ENCODE assay signal across 18 mouse cellular contexts in genomic region chr17:55884912-55885311, GRCm38 (mm10). TPM values are rescaled to one million over a fixed set of nuclear protein-coding genes. Genes with fewer than 3 reads are reported as not detected.
DNase-seq lines count a peak whose midpoint lies in the region; ATAC-seq and TF ChIP-seq lines count a peak whose summit lies in the region.
"Had no signal": no experiment of that assay in that cellular context is flagged by ENCODE, and none has a peak within 500 bp of the region (broad histone marks: within the 10 kb centered on the region; RNA-seq: fewer than 3 reads in every experiment).

No protein-coding gene starts in this region.

- WGBS in liver, embryonic 14.5 days (ENCODE audit: insufficient replicate concordance) = 46% methylated on average over 2 of the region's 2 CpGs
- 33% methylated on average over 2 of the region's 2 CpGs for WGBS in liver, embryonic 12.5 days (ENCODE audit: insufficient replicate concordance)
- 67% methylated on average over 2 of the region's 2 CpGs for WGBS in forebrain, embryonic 16.5 days

- DNase-seq in liver, embryonic 14.5 days (ENCODE audit: low read depth in 3 of 3, low spot score in 3 of 3) = no peak
- peak; percentile 19 for DNase-seq in ES-CJ7 (ENCODE audit: low read depth, low spot score)
- no peak for DNase-seq in urinary bladder, postnatal 10 days (ENCODE audit: low spot score)
- no peak for DNase-seq in embryo, embryonic 10 days (ENCODE audit: low spot score)
- DNase-seq: adrenal gland, adult 8-10 months; cerebellum, adult 11 months; cerebellum, postnatal 25 days; lung, postnatal 10 days; right cerebral cortex, postnatal 25 days; thymus, postnatal 36 days had no signal

- no peak for TF ChIP-seq EP300 in liver, embryonic 14.5 days (IDR thresholded peaks at IDR 0.05; ENCODE audit: low read depth)

- H3K4me1 ChIP-seq in liver, embryonic 14.5 days (replicated peaks; ENCODE audit: control insufficient read depth in 2 of 2, insufficient read depth in 2 of 2, low read length in 1 of 2) = peaks cover 0 to 1% of the 10 kb centered on the region in 2 experiments; a peak in 1 of 4 replicates
- peaks cover 1% of the 10 kb centered on the region; the same call in 1 of the 2 replicates for H3K4me1 ChIP-seq in liver, embryonic 12.5 days
- H3K4me1 ChIP-seq in forebrain, embryonic 16.5 days (replicated peaks; ENCODE audit: control insufficient read depth, insufficient read depth, low read length) = no peaks in the 10 kb centered on the region
- H3K4me1 ChIP-seq: kidney, embryonic 15.5 days had no signal

- peaks cover 4% of the 10 kb centered on the region for H3K27me3 ChIP-seq in liver, embryonic 14.5 days (ENCODE audit: control insufficient read depth, insufficient read depth, low read length)
- H3K27me3 ChIP-seq in liver, embryonic 12.5 days (replicated peaks) = peaks cover 18% of the 10 kb centered on the region
- 0 out of 2 replicates have a peak, but pooled peaks cover 2% of the 10 kb centered on the region for H3K27me3 ChIP-seq in forebrain, embryonic 16.5 days (replicated peaks; ENCODE audit: control insufficient read depth, insufficient read depth, low read length)

- H3K4me3 ChIP-seq in liver, embryonic 14.5 days (ENCODE audit: insufficient read depth in 1 of 2, low read depth in 2 of 2, low read length in 2 of 2) = no peak overlapping the region
- H3K4me3 ChIP-seq in liver, embryonic 12.5 days = no peak overlapping the region
- no peak overlapping the region for H3K4me3 ChIP-seq in forebrain, embryonic 16.5 days (replicated peaks; ENCODE audit: low read length)
- H3K4me3 ChIP-seq: erythroblast, embryonic 14.5 days; kidney, embryonic 15.5 days; liver, embryonic 15.5 days had no signal

- no peak overlapping the region for H3K4me2 ChIP-seq in liver, embryonic 14.5 days (ENCODE audit: low read depth)
- H3K4me2 ChIP-seq in liver, embryonic 12.5 days = no peak overlapping the region
- no peak overlapping the region for H3K4me2 ChIP-seq in forebrain, embryonic 16.5 days (ENCODE audit: low read length)
- H3K4me2 ChIP-seq: kidney, embryonic 15.5 days; liver, embryonic 15.5 days had no signal

- peak; percentile 11; the same call in 1 of the 2 replicates for TF ChIP-seq CTCF in liver, embryonic 14.5 days (IDR thresholded peaks at IDR 0.05; ENCODE audit: low read depth)

- H3K9me3 ChIP-seq in liver, embryonic 14.5 days (ENCODE audit: control insufficient read depth, low read length) = no peaks in the 10 kb centered on the region
- no peaks in the 10 kb centered on the region for H3K9me3 ChIP-seq in liver, embryonic 12.5 days (replicated peaks)
- no peaks in the 10 kb centered on the region for H3K9me3 ChIP-seq in forebrain, embryonic 16.5 days (ENCODE audit: control insufficient read depth, low read length)
- H3K9me3 ChIP-seq: kidney, embryonic 15.5 days; liver, embryonic 15.5 days had no signal

- ATAC-seq in liver, embryonic 14.5 days (ENCODE audit: insufficient read depth) = no peak
- no peak for ATAC-seq in liver, embryonic 12.5 days
- ATAC-seq in granulocyte monocyte progenitor cell, adult 5-6 weeks (replicated peaks; ENCODE audit: poor library complexity, severe bottlenecking) = peak; percentile 53
- ATAC-seq in forebrain, embryonic 16.5 days = no peak
- ATAC-seq: forebrain, embryonic 14.5 days; inflammation-experienced regulatory T-cells, adult 6 months had no signal

- H3K27ac ChIP-seq in liver, embryonic 14.5 days = no peak overlapping the region
- H3K27ac ChIP-seq in liver, embryonic 12.5 days = no peak overlapping the region
- H3K27ac ChIP-seq in forebrain, embryonic 16.5 days (ENCODE audit: low read length) = no peak overlapping the region
- H3K27ac ChIP-seq: kidney, embryonic 15.5 days; liver, embryonic 15.5 days had no signal

- no peak overlapping the region for H3K9ac ChIP-seq in liver, embryonic 14.5 days (replicated peaks)
- H3K9ac ChIP-seq in liver, embryonic 12.5 days = no peak overlapping the region
- no peak overlapping the region for H3K9ac ChIP-seq in forebrain, embryonic 16.5 days (replicated peaks; ENCODE audit: low read depth, low read length)
- H3K9ac ChIP-seq: kidney, embryonic 15.5 days; liver, embryonic 15.5 days had no signal

- H3K36me3 ChIP-seq in liver, embryonic 14.5 days (replicated peaks; ENCODE audit: control insufficient read depth, insufficient read depth, low read depth) = no peaks in the 10 kb centered on the region
- H3K36me3 ChIP-seq in liver, embryonic 12.5 days = no peaks in the 10 kb centered on the region
- no peaks in the 10 kb centered on the region for H3K36me3 ChIP-seq in forebrain, embryonic 16.5 days (ENCODE audit: control insufficient read depth, insufficient read depth)
- H3K36me3 ChIP-seq: kidney, embryonic 15.5 days; liver, embryonic 15.5 days had no signal

RNA-seq across cellular contexts. Expression of gene Zfp119a, which starts 6.2 kb away (rescaled TPM):
- polyA plus RNA-seq in liver, embryonic 14.5 days (2012; rRNA removed) = 0.40 and 0.71 TPM in 2 replicates
- 2.1 and 2.2 TPM in 2 replicates for polyA plus RNA-seq in liver, embryonic 14.5 days (2014; fragmentation: Nextera tagmentation; extraction: Ambion mirVana)
- 3.0 and 3.3 TPM in 2 replicates for polyA plus RNA-seq in liver, embryonic 12.5 days (2016; fragmentation: Nextera tagmentation; extraction: Ambion mirVana)
- total RNA-seq in granulocyte monocyte progenitor cell, adult 5-6 weeks (2014; fragmentation: Nextera tagmentation) = 11.4 and 11.6 TPM in 2 replicates
- total RNA-seq in granulocyte monocyte progenitor cell, adult 5-6 weeks (2017) = 3.5 and 5.8 TPM in 2 replicates
- 13.1 and 14.4 TPM in 2 replicates for polyA plus RNA-seq in forebrain, embryonic 16.5 days (2015; fragmentation: Nextera tagmentation; extraction: Ambion mirVana)
- polyA plus RNA-seq: erythroblast, embryonic 14.5 days had no signal

RNA-seq across cellular contexts. Expression of gene Zfp959, which starts 7.0 kb away (rescaled TPM):
- 1.6 and 2.6 TPM in 2 replicates for polyA plus RNA-seq in liver, embryonic 14.5 days (2012; rRNA removed)
- 4.1 and 4.7 TPM in 2 replicates for polyA plus RNA-seq in liver, embryonic 14.5 days (2014; fragmentation: Nextera tagmentation; extraction: Ambion mirVana)
- polyA plus RNA-seq in liver, embryonic 12.5 days (2016; fragmentation: Nextera tagmentation; extraction: Ambion mirVana) = 8.3 and 9.8 TPM in 2 replicates
- 11.0 and 15.7 TPM in 2 replicates for total RNA-seq in granulocyte monocyte progenitor cell, adult 5-6 weeks (2014; fragmentation: Nextera tagmentation)
- 13.2 and 15.8 TPM in 2 replicates for total RNA-seq in granulocyte monocyte progenitor cell, adult 5-6 weeks (2017)
- 17.0 and 18.0 TPM in 2 replicates for polyA plus RNA-seq in forebrain, embryonic 16.5 days (2015; fragmentation: Nextera tagmentation; extraction: Ambion mirVana)
